Mouse (Mus musculus): ENCODE results near the gene Cd27. TPM values are rescaled to one million over a fixed set of nuclear protein-coding genes. Genes with fewer than 3 reads are reported as not detected.

The Cd27 gene
- total and polyA plus RNA-seq, 3 experiments, result 0.46 TPM; not detected in 2

GRCm38 (mm10) chr6:125195541-125196075 lies 41.2 kb downstream of the Cd27 start:
- Histone ChIP-seq H3K9ac (ENCODE audit: control insufficient read depth, low read depth, low read length, poor library complexity, severe bottlenecking) (no peak overlapping the region), H3K9me3 (replicated peaks; ENCODE audit: insufficient read depth, low read length) (no peaks in the 10 kb centered on the region), H3K4me3 (ENCODE audit: control insufficient read depth in 1 of 2, insufficient read depth in 1 of 2, low read depth in 2 of 2, low read length in 2 of 2) (no peak overlapping the region), H3K27ac (ENCODE audit: control insufficient read depth, low read depth, low read length) (no peak overlapping the region), H3K4me1 (ENCODE audit: control insufficient read depth in 1 of 2, insufficient read depth in 2 of 2, low read length in 2 of 2) (peaks cover 0 to 6% of the 10 kb centered on the region in 2 experiments; a peak in 2 of 4 replicates), H3K36me3 (ENCODE audit: control insufficient read depth in 1 of 2, insufficient read depth in 2 of 2, low read length in 2 of 2) (peaks cover 8 to 14% of the 10 kb centered on the region in 2 experiments), H3K79me2 (ENCODE audit: control insufficient read depth, insufficient read depth, low read length, poor library complexity) (peaks cover 23% of the 10 kb centered on the region), H3K27me3 (ENCODE audit: control insufficient read depth in 1 of 2, insufficient read depth in 2 of 2, low read length in 2 of 2) (no peaks in the 10 kb centered on the region)
- no peak for DNase-seq (ENCODE audit: low read depth, low spot score)
- TF ChIP-seq E2F4 (IDR thresholded peaks at IDR 0.05; ENCODE audit: borderline replicate concordance, low read depth, low read length) (no peak), GATA1 (IDR thresholded peaks at IDR 0.05; ENCODE audit: low read depth, low read length) (no peak), SIN3A (IDR thresholded peaks at IDR 0.05; ENCODE audit: low read length) (no peak), RCOR1 (IDR thresholded peaks at IDR 0.05; ENCODE audit: low read depth, low read length) (no peak), TCF12 (IDR thresholded peaks at IDR 0.05; ENCODE audit: low read depth, low read length) (no peak), USF2 (IDR thresholded peaks at IDR 0.05; ENCODE audit: borderline replicate concordance in 1 of 2, insufficient read depth in 1 of 2, low read depth in 1 of 2, low read length in 2 of 2) (no peak), ETS1 (IDR thresholded peaks at IDR 0.05; ENCODE audit: low read depth, low read length) (no peak), USF1 (IDR thresholded peaks at IDR 0.05; ENCODE audit: low read depth, low read length) (no peak), JUND (IDR thresholded peaks at IDR 0.05; ENCODE audit: low read depth, low read length) (no peak), SMC3 (IDR thresholded peaks at IDR 0.05; ENCODE audit: low read depth, low read length) (no peak), MAFK (IDR thresholded peaks at IDR 0.05; ENCODE audit: borderline replicate concordance, low read depth, low read length) (no peak), ZKSCAN1 (IDR thresholded peaks at IDR 0.05; ENCODE audit: low read depth, low read length) (no peak), GABPA (IDR thresholded peaks at IDR 0.05; ENCODE audit: low read depth, low read length) (no peak), NRF1 (IDR thresholded peaks at IDR 0.05; ENCODE audit: insufficient read depth, low read depth, low read length, poor library complexity, severe bottlenecking) (no peak), MAZ (IDR thresholded peaks at IDR 0.05; ENCODE audit: low read depth, low read length) (no peak), ZMIZ1 (IDR thresholded peaks at IDR 0.05; ENCODE audit: low read depth, low read length) (no peak), POLR2AphosphoS5 (IDR thresholded peaks at IDR 0.05; ENCODE audit: borderline replicate concordance, low read depth, low read length) (no peak), MXI1 (IDR thresholded peaks at IDR 0.05; ENCODE audit: low read depth, low read length) (no peak)

GRCm38 (mm10) chr6:125193390-125193789 lies 43.4 kb downstream of the Cd27 start:
- peak overlapping the region; percentile 100 for H3K27ac ChIP-seq (ENCODE audit: control insufficient read depth, low read depth, low read length)
- H3K4me1 ChIP-seq (ENCODE audit: control insufficient read depth in 1 of 2, insufficient read depth in 2 of 2, low read length in 2 of 2), result peaks cover 3 to 11% of the 10 kb centered on the region in 2 experiments; a peak in 3 of 4 replicates
- H3K36me3 ChIP-seq (ENCODE audit: control insufficient read depth in 1 of 2, insufficient read depth in 2 of 2, low read length in 2 of 2), result peaks cover 13 to 19% of the 10 kb centered on the region in 2 experiments
- peaks cover 34% of the 10 kb centered on the region for H3K79me2 ChIP-seq (ENCODE audit: control insufficient read depth, insufficient read depth, low read length, poor library complexity)
- DNase-seq (ENCODE audit: low read depth, low spot score), result peak; percentile 71
- no peaks in the 10 kb centered on the region for H3K9me3 ChIP-seq (replicated peaks; ENCODE audit: insufficient read depth, low read length)
- no peaks in the 10 kb centered on the region for H3K27me3 ChIP-seq (ENCODE audit: control insufficient read depth in 1 of 2, insufficient read depth in 2 of 2, low read length in 2 of 2)
- H3K4me3 ChIP-seq (ENCODE audit: control insufficient read depth in 1 of 2, insufficient read depth in 1 of 2, low read depth in 2 of 2, low read length in 2 of 2), result peak overlapping the region; percentile 2 to 90; a peak in 3 of 4 replicates
- peak overlapping the region; percentile 99 for H3K9ac ChIP-seq (ENCODE audit: control insufficient read depth, low read depth, low read length, poor library complexity, severe bottlenecking)
- no peak for TF ChIP-seq RAD21 (IDR thresholded peaks at IDR 0.05; ENCODE audit: low read depth, low read length)
- TF ChIP-seq KAT2A (conservative IDR thresholded peaks at IDR 0.05; ENCODE audit: low read depth, low read length), result no peak
- TF ChIP-seq NRF1 (IDR thresholded peaks at IDR 0.05; ENCODE audit: insufficient read depth, low read depth, low read length, poor library complexity, severe bottlenecking), result no peak
- peak in 1 of 2 experiments; percentile 27; a peak in 1 of 4 replicates for TF ChIP-seq USF2 (IDR thresholded peaks at IDR 0.05; ENCODE audit: borderline replicate concordance in 1 of 2, insufficient read depth in 1 of 2, low read depth in 1 of 2, low read length in 2 of 2)
- no peak for TF ChIP-seq MYB (IDR thresholded peaks at IDR 0.05; ENCODE audit: low read depth, low read length)
- no peak for TF ChIP-seq E2F4 (IDR thresholded peaks at IDR 0.05; ENCODE audit: borderline replicate concordance, low read depth, low read length)
- no peak for TF ChIP-seq MYC (IDR thresholded peaks at IDR 0.05; ENCODE audit: low read depth, low read length)
- TF ChIP-seq GATA1 (IDR thresholded peaks at IDR 0.05; ENCODE audit: low read depth, low read length), result peak; percentile 45; the same call in 1 of the 2 replicates
- no peak; the same call in 1 of the 2 replicates for TF ChIP-seq TBP (IDR thresholded peaks at IDR 0.05; ENCODE audit: low read depth, low read length)
- no peak for TF ChIP-seq TAL1 (IDR thresholded peaks at IDR 0.05; ENCODE audit: low read length)
- no peak; a peak in 1 of 4 replicates for TF ChIP-seq EP300 (IDR thresholded peaks at IDR 0.05; ENCODE audit: low read depth in 1 of 2, low read length in 2 of 2)
- TF ChIP-seq TCF12 (IDR thresholded peaks at IDR 0.05; ENCODE audit: low read depth, low read length), result no peak
- TF ChIP-seq ZKSCAN1 (IDR thresholded peaks at IDR 0.05; ENCODE audit: low read depth, low read length), result no peak
- no peak for TF ChIP-seq CHD1 (IDR thresholded peaks at IDR 0.05; ENCODE audit: low read depth, low read length)
- TF ChIP-seq NELFE (IDR thresholded peaks at IDR 0.05; ENCODE audit: low read depth, low read length), result no peak
- no peak for TF ChIP-seq MAX (IDR thresholded peaks at IDR 0.05; ENCODE audit: low read length)
- no peak for TF ChIP-seq CHD2 (IDR thresholded peaks at IDR 0.05; ENCODE audit: low read length)
- TF ChIP-seq POLR2AphosphoS5 (IDR thresholded peaks at IDR 0.05; ENCODE audit: borderline replicate concordance, low read depth, low read length), result no peak
- TF ChIP-seq ZC3H11A (IDR thresholded peaks at IDR 0.05; ENCODE audit: low read depth, low read length), result no peak
- no peak for TF ChIP-seq GABPA (IDR thresholded peaks at IDR 0.05; ENCODE audit: low read depth, low read length)

All from MEL (cell line).